Comparison of ENCODE assay signal across 15 mouse cellular contexts in genomic region chr1:51872493-51873261, GRCm38 (mm10). TPM values are rescaled to one million over a fixed set of nuclear protein-coding genes. Genes with fewer than 3 reads are reported as not detected.
"Had no signal": no experiment of that assay in that cellular context is flagged by ENCODE, and none has a peak within 500 bp of the region (broad histone marks: within the 10 kb centered on the region; RNA-seq: fewer than 3 reads in every experiment).

No protein-coding gene starts in this region.

- H3K4me2 ChIP-seq: limb, embryonic 15.5 days; liver, embryonic 12.5 days; lung, embryonic 14.5 days; midbrain, embryonic 12.5 days had no signal

- H3K4me3 ChIP-seq: limb, embryonic 15.5 days; liver, embryonic 12.5 days; midbrain, embryonic 12.5 days had no signal

- ATAC-seq: liver, embryonic 12.5 days; midbrain, embryonic 16.5 days had no signal

- DNase-seq: kidney, postnatal 14 days; left cerebral cortex, postnatal 4 days; lung, embryonic 14.5 days; lung, postnatal 14 days; retina, postnatal 1 day; right cerebral cortex, postnatal 4 days; spleen, adult 18-20 months; thymus, adult 18-20 months; thymus, postnatal 14 days had no signal

- H3K9ac ChIP-seq: limb, embryonic 15.5 days; liver, embryonic 12.5 days; lung, embryonic 14.5 days; midbrain, embryonic 12.5 days had no signal

- H3K27ac ChIP-seq: limb, embryonic 15.5 days; liver, embryonic 12.5 days; midbrain, embryonic 12.5 days had no signal

- H3K9me3 ChIP-seq: limb, embryonic 15.5 days; liver, embryonic 12.5 days; midbrain, embryonic 12.5 days had no signal

- H3K36me3 ChIP-seq: liver, embryonic 12.5 days had no signal

- H3K27me3 ChIP-seq: limb, embryonic 15.5 days; liver, embryonic 12.5 days; midbrain, embryonic 12.5 days had no signal

- H3K4me1 ChIP-seq: liver, embryonic 12.5 days; midbrain, embryonic 12.5 days had no signal

RNA-seq across cellular contexts. Expression of gene Myo1b, which starts 43.2 kb away (rescaled TPM):
- total RNA-seq: megakaryocyte-erythroid progenitor cell, adult 5-6 weeks; neutrophil, adult 5-6 weeks had no signal
